Mouse (Mus musculus): Measurements from ENCODE around the gene Evc2.

The Evc2 gene

DNA sequence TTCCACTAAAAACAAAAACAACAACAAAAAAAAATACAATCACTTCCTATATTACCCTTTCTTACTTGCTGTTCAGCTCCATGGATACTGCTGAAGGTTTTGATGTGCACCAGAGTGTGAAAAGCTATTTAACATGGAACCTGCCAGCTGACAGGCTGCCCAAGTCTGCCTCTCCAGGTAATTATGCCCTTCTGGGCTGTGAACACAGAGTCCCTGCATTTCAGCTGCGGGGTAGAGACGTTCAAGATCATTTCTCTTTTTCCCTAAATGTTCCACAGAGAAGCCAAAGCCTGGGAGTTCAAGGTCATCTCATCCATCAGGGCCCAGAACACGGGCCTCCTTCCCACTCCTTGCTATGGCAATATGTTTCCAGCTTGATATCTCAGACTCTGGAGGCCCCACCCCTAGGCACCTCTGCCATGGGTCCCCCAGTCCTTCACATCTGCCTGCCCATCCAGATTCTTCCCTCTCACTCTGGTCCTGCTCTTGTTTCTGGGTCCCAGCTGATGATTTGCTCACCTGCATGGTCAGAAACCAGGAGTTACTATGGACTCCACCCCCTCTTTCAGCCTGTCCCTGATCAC lies 133.8 kb downstream of the Evc2 start:
- no peak for DNase-seq (ENCODE audit: low read depth, low spot score)
